Mouse (Mus musculus) thymus, adult 2 months (tissue): ENCODE results near the gene Gm21425.
"Not testable (repeated sequence)": the region's sequence is repeated elsewhere in the genome, so short reads cannot be mapped to it uniquely, and the experiment has no call there.

Source experiments
- CTCF ChIP-seq: fragments of 200-500 bp; IDR thresholded peaks from 2 replicates; pipeline ENCODE4 v1.5.1; 2012; ENCODE audit warnings: mild to moderate bottlenecking, control low read depth, low read length, moderate library complexity, borderline replicate concordance; ENCODE audit not compliant: control insufficient read depth, poor library complexity, insufficient read depth; ENCODE audit errors: extremely low read depth
- POLR2A ChIP-seq: fragments of 200-500 bp; IDR thresholded peaks from 2 replicates; pipeline ENCODE4 v1.6.1; 2012; ENCODE audit warnings: mild to moderate bottlenecking, low read length, control low read depth, moderate library complexity; ENCODE audit not compliant: control insufficient read depth, poor library complexity, insufficient read depth; ENCODE audit errors: extremely low read depth

- TF ChIP-seq CTCF, POLR2A: not testable (repeated sequence)
These were observed 28.4 kb upstream of the Gm21425 start, which contains the start of gene Gm21891 for GRCm38 (mm10) chrY:13133392-13133791.
